Mouse (Mus musculus) 3134 (cell line): Measurements from ENCODE around the gene Supt3.

Experiments used
- DNase-seq: peaks from one replicate; pipeline ENCODE4 v3.0.0-alpha.2; 2011; ENCODE audit warnings: low spot score; ENCODE audit not compliant: insufficient read length; ENCODE audit errors: extremely low read depth

Gene Supt3

GRCm38 (mm10) chr17:44776738-44777270 lies at the start of gene Supt3:
Supt3 (plus strand) TSS chr17:44777152.
- peak; percentile 99 for DNase-seq

- peak; percentile 30 for DNase-seq
Measured at GRCm38 (mm10) chr17:44727675-44728074, 49.3 kb upstream of the Supt3 start.

GRCm38 (mm10) chr17:44728464-44728863 lies 48.5 kb upstream of the Supt3 start:
- DNase-seq: no peak

GRCm38 (mm10) chr17:44733544-44734310 lies 43.2 kb upstream of the Supt3 start:
- DNase-seq: peak; percentile 84

GRCm38 (mm10) chr17:44734501-44735222 lies 42.3 kb upstream of the Supt3 start:
- DNase-seq: peak; percentile 86

- DNase-seq: peak; percentile 88
Measured at GRCm38 (mm10) chr17:44735223-44735990, 41.5 kb upstream of the Supt3 start.

GRCm38 (mm10) chr17:44735991-44736561 lies 40.9 kb upstream of the Supt3 start:
- DNase-seq: peak; percentile 88

- DNase-seq: peak; percentile 76
Measured at GRCm38 (mm10) chr17:44737275-44738120, 39.5 kb upstream of the Supt3 start.

- peak; percentile 69 for DNase-seq
Measured at GRCm38 (mm10) chr17:44738121-44738637, 38.8 kb upstream of the Supt3 start.

- DNase-seq: no peak
Measured at GRCm38 (mm10) chr17:44742246-44742645, 34.7 kb upstream of the Supt3 start.

- DNase-seq: no peak
Measured at GRCm38 (mm10) chr17:44743780-44744179, 33.2 kb upstream of the Supt3 start.

GRCm38 (mm10) chr17:44745378-44745777 lies 31.6 kb upstream of the Supt3 start:
- DNase-seq: no peak

GRCm38 (mm10) chr17:44766318-44766717 lies 10.6 kb upstream of the Supt3 start:
- no peak for DNase-seq

GRCm38 (mm10) chr17:44766975-44767374 lies 10.0 kb upstream of the Supt3 start:
- DNase-seq: no peak

- no peak for DNase-seq
Measured at GRCm38 (mm10) chr17:44767375-44767774, 9.6 kb upstream of the Supt3 start.

GRCm38 (mm10) chr17:44768522-44768921 lies 8.4 kb upstream of the Supt3 start:
- no peak for DNase-seq

- peak; percentile 35 for DNase-seq
Measured at GRCm38 (mm10) chr17:44770871-44771270, 6.1 kb upstream of the Supt3 start.

GRCm38 (mm10) chr17:44772576-44772975 lies 4.4 kb upstream of the Supt3 start:
- no peak for DNase-seq

- DNase-seq: peak; percentile 87
Measured at GRCm38 (mm10) chr17:44777337-44777804, 419 bp downstream of the Supt3 start.
